Mouse (Mus musculus) lung, postnatal 0 days (tissue): ENCODE results near the gene Elf2.

ENCODE experiments used
- CTCF ChIP-seq: IDR thresholded peaks from 2 replicates; pipeline ENCODE4 v1.5.1; 2016; ENCODE audit warnings: antibody characterized with exemption, mild to moderate bottlenecking
- EP300 ChIP-seq: IDR thresholded peaks from 2 replicates; pipeline ENCODE4 v1.6.1; 2016; ENCODE audit warnings: antibody characterized with exemption, mild to moderate bottlenecking, control low read depth

DNA sequence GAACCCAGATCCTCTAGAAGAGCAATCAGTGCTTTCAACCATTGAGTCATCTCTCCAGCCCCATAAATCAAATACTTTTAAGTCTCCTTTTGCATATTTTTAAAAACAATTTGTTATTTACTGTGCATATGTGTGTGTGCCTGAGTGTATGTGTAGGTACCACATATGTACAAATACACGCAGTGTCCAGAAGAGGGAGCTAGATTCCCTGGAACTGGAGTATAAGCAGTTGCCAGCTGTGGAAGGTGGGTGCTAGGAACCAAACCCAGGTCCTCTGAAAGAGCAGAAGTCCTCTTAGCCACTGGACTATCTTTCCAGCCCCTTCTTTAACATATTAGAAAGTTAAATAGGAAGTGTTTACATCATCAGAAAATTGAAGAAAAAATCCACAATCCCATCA, 15.0 kb downstream of the Elf2 start:
- TF ChIP-seq CTCF: peak; percentile 33
- TF ChIP-seq EP300: no peak
